Mouse (Mus musculus): ENCODE measurements at regions not wholly inside any gene's neighbourhood (a gene's known extent, or its start where the extent isn't known, plus 50 kb on each side); places are given as distances from the start of the nearest gene placed in this dataset.

DNA sequence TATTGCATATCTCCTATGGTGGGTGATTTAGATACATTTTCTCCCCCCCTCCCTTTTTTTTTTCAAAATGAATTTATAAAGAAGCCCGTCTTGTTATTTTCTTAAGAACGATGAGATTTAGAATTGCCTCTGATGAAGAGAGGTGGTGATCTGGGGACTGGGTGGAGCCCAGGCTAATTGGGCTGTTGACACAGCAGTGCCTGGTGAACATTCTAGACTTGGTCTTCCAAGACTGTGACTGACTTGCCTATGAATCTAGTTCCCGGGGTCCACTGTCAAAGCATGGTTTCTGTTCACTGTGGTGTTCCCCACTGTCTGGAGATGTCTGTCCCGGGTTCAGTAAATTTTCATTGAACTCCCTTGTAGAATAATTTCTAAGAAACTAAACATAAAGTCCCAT, 253.1 kb upstream of the Prickle1 start:
- no peak for TF ChIP-seq MYB (IDR thresholded peaks at IDR 0.05; ENCODE audit: low read depth, low read length)
- TF ChIP-seq ELF1 (IDR thresholded peaks at IDR 0.05; ENCODE audit: low read depth, low read length): no peak
- TF ChIP-seq EP300 (IDR thresholded peaks at IDR 0.05; ENCODE audit: low read depth in 1 of 2, low read length in 2 of 2): no peak
- no peak for TF ChIP-seq ZKSCAN1 (IDR thresholded peaks at IDR 0.05; ENCODE audit: low read depth, low read length)
- no peak for TF ChIP-seq POLR2AphosphoS2 (IDR thresholded peaks at IDR 0.05; ENCODE audit: low read length)
- no peak for TF ChIP-seq POLR2A (IDR thresholded peaks at IDR 0.05; ENCODE audit: control insufficient read depth in 1 of 2, insufficient read depth in 1 of 2, low read depth in 1 of 2, low read length in 2 of 2, poor library complexity in 1 of 2)
- Histone ChIP-seq H3K27me3 (ENCODE audit: control insufficient read depth in 1 of 2, insufficient read depth in 2 of 2, low read length in 2 of 2) (no peaks in the 10 kb centered on the region), H3K9ac (ENCODE audit: control insufficient read depth, low read depth, low read length, poor library complexity, severe bottlenecking) (no peak overlapping the region), H3K36me3 (ENCODE audit: control insufficient read depth in 1 of 2, insufficient read depth in 2 of 2, low read length in 2 of 2) (no peaks in the 10 kb centered on the region), H3K79me2 (ENCODE audit: control insufficient read depth, insufficient read depth, low read length, poor library complexity) (no peaks in the 10 kb centered on the region), H3K9me3 (replicated peaks; ENCODE audit: insufficient read depth, low read length) (no peaks in the 10 kb centered on the region), H3K4me1 (ENCODE audit: control insufficient read depth in 1 of 2, insufficient read depth in 2 of 2, low read length in 2 of 2) (no peaks in the 10 kb centered on the region), H3K27ac (ENCODE audit: control insufficient read depth, low read depth, low read length) (no peak overlapping the region), H3K4me3 (ENCODE audit: control insufficient read depth in 1 of 2, insufficient read depth in 1 of 2, low read depth in 2 of 2, low read length in 2 of 2) (no peak overlapping the region)
- DNase-seq (ENCODE audit: low read depth, low spot score): no peak

- TF ChIP-seq RAD21 (IDR thresholded peaks at IDR 0.05; ENCODE audit: low read depth, low read length): no peak
- no peak for TF ChIP-seq MAZ (IDR thresholded peaks at IDR 0.05; ENCODE audit: low read depth, low read length)
- no peak for TF ChIP-seq RCOR1 (IDR thresholded peaks at IDR 0.05; ENCODE audit: low read depth, low read length)
- TF ChIP-seq ZNF384 (IDR thresholded peaks at IDR 0.05; ENCODE audit: low read depth, low read length): no peak
- TF ChIP-seq ETS1 (IDR thresholded peaks at IDR 0.05; ENCODE audit: low read depth, low read length): no peak
- TF ChIP-seq MYB (IDR thresholded peaks at IDR 0.05; ENCODE audit: low read depth, low read length): no peak
- no peak for TF ChIP-seq POLR2AphosphoS2 (IDR thresholded peaks at IDR 0.05; ENCODE audit: low read length)
- no peak for TF ChIP-seq ZKSCAN1 (IDR thresholded peaks at IDR 0.05; ENCODE audit: low read depth, low read length)
- no peak for TF ChIP-seq TCF12 (IDR thresholded peaks at IDR 0.05; ENCODE audit: low read depth, low read length)
- Histone ChIP-seq H3K27ac (ENCODE audit: control insufficient read depth, low read depth, low read length) (no peak overlapping the region), H3K79me2 (ENCODE audit: control insufficient read depth, insufficient read depth, low read length, poor library complexity) (no peaks in the 10 kb centered on the region), H3K36me3 (ENCODE audit: control insufficient read depth in 1 of 2, insufficient read depth in 2 of 2, low read length in 2 of 2) (no peaks in the 10 kb centered on the region), H3K4me1 (ENCODE audit: control insufficient read depth in 1 of 2, insufficient read depth in 2 of 2, low read length in 2 of 2) (no peaks in the 10 kb centered on the region), H3K9ac (ENCODE audit: control insufficient read depth, low read depth, low read length, poor library complexity, severe bottlenecking) (no peak overlapping the region), H3K9me3 (replicated peaks; ENCODE audit: insufficient read depth, low read length) (no peaks in the 10 kb centered on the region), H3K27me3 (ENCODE audit: control insufficient read depth in 1 of 2, insufficient read depth in 2 of 2, low read length in 2 of 2) (no peaks in the 10 kb centered on the region), H3K4me3 (ENCODE audit: control insufficient read depth in 1 of 2, insufficient read depth in 1 of 2, low read depth in 2 of 2, low read length in 2 of 2) (no peak overlapping the region)
- no peak for DNase-seq (ENCODE audit: low read depth, low spot score)
Measured at GRCm38 (mm10) chr15:93846797-93847196, 251.1 kb upstream of the Prickle1 start.

GRCm38 (mm10) chr15:93845801-93846200, 250.1 kb upstream of the Prickle1 start:
- Histone ChIP-seq H3K9me3 (replicated peaks; ENCODE audit: insufficient read depth, low read length) (no peaks in the 10 kb centered on the region), H3K79me2 (ENCODE audit: control insufficient read depth, insufficient read depth, low read length, poor library complexity) (no peaks in the 10 kb centered on the region), H3K4me3 (ENCODE audit: control insufficient read depth in 1 of 2, insufficient read depth in 1 of 2, low read depth in 2 of 2, low read length in 2 of 2) (no peak overlapping the region), H3K36me3 (ENCODE audit: control insufficient read depth in 1 of 2, insufficient read depth in 2 of 2, low read length in 2 of 2) (no peaks in the 10 kb centered on the region), H3K9ac (ENCODE audit: control insufficient read depth, low read depth, low read length, poor library complexity, severe bottlenecking) (no peak overlapping the region), H3K27me3 (ENCODE audit: control insufficient read depth in 1 of 2, insufficient read depth in 2 of 2, low read length in 2 of 2) (no peaks in the 10 kb centered on the region), H3K27ac (ENCODE audit: control insufficient read depth, low read depth, low read length) (no peak overlapping the region), H3K4me1 (ENCODE audit: control insufficient read depth in 1 of 2, insufficient read depth in 2 of 2, low read length in 2 of 2) (no peaks in the 10 kb centered on the region)
- no peak for TF ChIP-seq ZC3H11A (IDR thresholded peaks at IDR 0.05; ENCODE audit: low read depth, low read length)
- TF ChIP-seq GABPA (IDR thresholded peaks at IDR 0.05; ENCODE audit: low read depth, low read length): no peak
- TF ChIP-seq JUND (IDR thresholded peaks at IDR 0.05; ENCODE audit: low read depth, low read length): no peak
- no peak for TF ChIP-seq GATA1 (IDR thresholded peaks at IDR 0.05; ENCODE audit: low read depth, low read length)
- TF ChIP-seq MAZ (IDR thresholded peaks at IDR 0.05; ENCODE audit: low read depth, low read length): no peak
- TF ChIP-seq ETS1 (IDR thresholded peaks at IDR 0.05; ENCODE audit: low read depth, low read length): no peak
- TF ChIP-seq POLR2AphosphoS5 (IDR thresholded peaks at IDR 0.05; ENCODE audit: borderline replicate concordance, low read depth, low read length): no peak
- TF ChIP-seq ZKSCAN1 (IDR thresholded peaks at IDR 0.05; ENCODE audit: low read depth, low read length): no peak
- no peak for TF ChIP-seq NELFE (IDR thresholded peaks at IDR 0.05; ENCODE audit: low read depth, low read length)
- DNase-seq (ENCODE audit: low read depth, low spot score): no peak
